20 mouse cellular contexts compared by ENCODE assay signal in genomic region chr2:122043926-122044325, GRCm38 (mm10). TPM values are rescaled to one million over a fixed set of nuclear protein-coding genes. Genes with fewer than 3 reads are reported as not detected.
DNase-seq lines count a peak whose midpoint lies in the region; ATAC-seq and TF ChIP-seq lines count a peak whose summit lies in the region.
"Had no signal": no experiment of that assay in that cellular context is flagged by ENCODE, and none has a peak within 500 bp of the region (broad histone marks: within the 10 kb centered on the region; RNA-seq: fewer than 3 reads in every experiment).

No protein-coding gene starts in this region.

- ATAC-seq in liver, embryonic 12.5 days = peak; percentile 65
- ATAC-seq in liver, embryonic 13.5 days (ENCODE audit: low read depth) = peak; percentile 68
- peak; percentile 22; the same call in 1 of the 2 replicates for ATAC-seq in megakaryocyte-erythroid progenitor cell, adult 5-6 weeks (replicated peaks; ENCODE audit: low FRiP score, low TSS enrichment, poor library complexity, severe bottlenecking)
- ATAC-seq: forebrain, embryonic 14.5 days; forebrain, embryonic 16.5 days had no signal

- H3K4me2 ChIP-seq in liver, embryonic 12.5 days = no peak overlapping the region
- no peak overlapping the region for H3K4me2 ChIP-seq in liver, embryonic 13.5 days
- H3K4me2 ChIP-seq: embryonic facial prominence, embryonic 12.5 days; forebrain, embryonic 12.5 days had no signal

- H3K4me1 ChIP-seq in liver, embryonic 12.5 days = peaks cover 4% of the 10 kb centered on the region
- H3K4me1 ChIP-seq in liver, embryonic 13.5 days (replicated peaks) = peaks cover 12% of the 10 kb centered on the region
- H3K4me1 ChIP-seq in lung, adult 2 months (ENCODE audit: control insufficient read depth, insufficient read depth, low read length) = no peaks in the 10 kb centered on the region
- H3K4me1 ChIP-seq: embryonic facial prominence, embryonic 10.5 days; embryonic facial prominence, embryonic 12.5 days; forebrain, embryonic 10.5 days; forebrain, embryonic 12.5 days had no signal

- no peak overlapping the region for H3K9ac ChIP-seq in liver, embryonic 12.5 days
- no peak overlapping the region for H3K9ac ChIP-seq in liver, embryonic 13.5 days
- H3K9ac ChIP-seq: embryonic facial prominence, embryonic 12.5 days; forebrain, embryonic 12.5 days had no signal

- no peak for TF ChIP-seq POLR2A in lung, adult 2 months (IDR thresholded peaks at IDR 0.05; ENCODE audit: borderline replicate concordance, extremely low read depth, low read depth, low read length)

- H3K4me3 ChIP-seq in liver, embryonic 12.5 days = no peak overlapping the region
- H3K4me3 ChIP-seq in liver, embryonic 13.5 days (replicated peaks) = no peak overlapping the region
- no peak overlapping the region for H3K4me3 ChIP-seq in lung, adult 2 months (replicated peaks; ENCODE audit: extremely low read depth, low read depth, low read length)
- H3K4me3 ChIP-seq: embryonic facial prominence, embryonic 10.5 days; embryonic facial prominence, embryonic 12.5 days; forebrain, embryonic 10.5 days; forebrain, embryonic 12.5 days had no signal

- no peak overlapping the region for H3K27ac ChIP-seq in liver, embryonic 12.5 days
- H3K27ac ChIP-seq in liver, embryonic 13.5 days = no peak overlapping the region
- H3K27ac ChIP-seq: embryonic facial prominence, embryonic 10.5 days; embryonic facial prominence, embryonic 12.5 days; forebrain, embryonic 10.5 days; forebrain, embryonic 12.5 days had no signal

- TF ChIP-seq CTCF in lung, adult 2 months (IDR thresholded peaks at IDR 0.05; ENCODE audit: insufficient read depth, low read length) = no peak

- no peak for DNase-seq in liver
- DNase-seq in liver, embryonic 13.5 days = no peak
- no peak for DNase-seq in urinary bladder, adult 18-20 months (ENCODE audit: low spot score in 2 of 2)
- DNase-seq in lung, adult 2 months = no peak
- DNase-seq: adrenal gland, adult 2 months; adrenal gland, postnatal 10 days; adrenal gland, postnatal 36 days; cerebellum, adult 11-12 months; cerebellum, adult 2 months; cerebellum, adult 9-10 months; cerebellum, postnatal 10 days; cerebellum, postnatal 25 days had no signal

- no peaks in the 10 kb centered on the region for H3K27me3 ChIP-seq in liver, embryonic 12.5 days (replicated peaks)
- no peaks in the 10 kb centered on the region for H3K27me3 ChIP-seq in liver, embryonic 13.5 days
- H3K27me3 ChIP-seq: embryonic facial prominence, embryonic 12.5 days; forebrain, embryonic 12.5 days had no signal

- H3K36me3 ChIP-seq in liver, embryonic 12.5 days = peaks cover 88% of the 10 kb centered on the region
- peaks cover 78% of the 10 kb centered on the region for H3K36me3 ChIP-seq in liver, embryonic 13.5 days

- H3K9me3 ChIP-seq in liver, embryonic 12.5 days (replicated peaks) = no peaks in the 10 kb centered on the region
- no peaks in the 10 kb centered on the region for H3K9me3 ChIP-seq in liver, embryonic 13.5 days (replicated peaks)
- H3K9me3 ChIP-seq: embryonic facial prominence, embryonic 10.5 days; embryonic facial prominence, embryonic 12.5 days; forebrain, embryonic 10.5 days; forebrain, embryonic 12.5 days had no signal

RNA-seq across cellular contexts. Expression of gene Eif3j1, which starts 15.6 kb away (rescaled TPM):
- 16.4 and 17.0 TPM in 2 replicates for polyA plus RNA-seq in liver, embryonic 12.5 days (2016; fragmentation: Nextera tagmentation; extraction: Ambion mirVana)
- 11.0 and 13.7 TPM in 2 replicates for polyA plus RNA-seq in liver, embryonic 13.5 days (2015; fragmentation: Nextera tagmentation; extraction: Ambion mirVana)
- 32.2 and 35.0 TPM in 2 replicates for total RNA-seq in megakaryocyte-erythroid progenitor cell, adult 5-6 weeks (2014; fragmentation: Nextera tagmentation)
- 42.7 and 46.7 TPM in 2 replicates for total RNA-seq in megakaryocyte-erythroid progenitor cell, adult 5-6 weeks (2017)
- 3.1 and 3.9 TPM in 2 replicates for polyA plus RNA-seq in lung, adult 2 months (2012; rRNA removed)
